28 mouse cellular contexts compared by ENCODE assay signal in the genomic region with DNA sequence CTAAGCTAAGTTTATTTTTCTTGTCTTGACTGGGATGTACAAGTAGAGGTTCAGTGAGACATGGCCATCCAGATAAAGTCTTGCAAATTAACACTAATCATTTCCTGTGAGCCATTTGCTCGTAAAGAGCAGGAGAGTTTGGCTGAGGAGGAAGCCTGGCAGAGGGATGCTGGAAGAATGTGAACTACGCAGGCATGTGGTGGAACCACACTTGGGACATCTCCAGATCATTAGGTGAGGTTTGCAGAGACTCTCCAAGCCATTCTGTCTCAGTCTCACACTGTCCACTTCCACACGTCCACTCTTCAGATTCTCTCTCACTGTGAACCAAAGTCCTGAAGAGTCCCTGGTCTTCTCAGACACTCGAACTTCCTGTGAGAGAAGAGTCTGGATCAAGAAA.
"Had no signal": no experiment of that assay in that cellular context is flagged by ENCODE, and none has a peak within 500 bp of the region (broad histone marks: within the 10 kb centered on the region; RNA-seq: fewer than 3 reads in every experiment).

No protein-coding gene starts in this region.

- H3K27ac ChIP-seq: gastrocnemius, adult 2 months; heart, adult 2 months; heart, embryonic 13.5 days; heart, embryonic 15.5 days; hindbrain, embryonic 10.5 days; hindbrain, embryonic 12.5 days; hindbrain, embryonic 14.5 days; intestine, embryonic 15.5 days; liver, embryonic 13.5 days; liver, embryonic 15.5 days had no signal

- H3K9ac ChIP-seq: heart, embryonic 13.5 days; heart, embryonic 15.5 days; hindbrain, embryonic 12.5 days; hindbrain, embryonic 14.5 days; intestine, embryonic 15.5 days; limb, embryonic 12.5 days; liver, embryonic 13.5 days; liver, embryonic 15.5 days; liver, postnatal 0 days had no signal

- DNase-seq: gastrocnemius, adult 2 months; gastrocnemius, postnatal 10 days; gastrocnemius, postnatal 25 days; heart, adult 2 months; heart, postnatal 14 days; heart, postnatal 36 days; kidney, adult 18-20 months; kidney, adult 8-10 months; kidney, postnatal 10 days; kidney, postnatal 36 days; layer of hippocampus, adult 9-11 months; layer of hippocampus, postnatal 36 days; left cerebral cortex, postnatal 4 days; liver; liver, embryonic 13.5 days; liver, postnatal 0 days had no signal

- H3K36me3 ChIP-seq: heart, embryonic 13.5 days; heart, embryonic 15.5 days; hindbrain, embryonic 10.5 days; hindbrain, embryonic 12.5 days; intestine, embryonic 15.5 days; limb, embryonic 12.5 days; liver, embryonic 13.5 days; liver, embryonic 15.5 days had no signal

- H3K4me1 ChIP-seq: heart, embryonic 13.5 days; heart, embryonic 15.5 days; hindbrain, embryonic 10.5 days; hindbrain, embryonic 12.5 days; intestine, embryonic 15.5 days; liver, embryonic 13.5 days; liver, embryonic 15.5 days had no signal

- H3K4me3 ChIP-seq: gastrocnemius, adult 2 months; heart, adult 2 months; heart, embryonic 13.5 days; heart, embryonic 15.5 days; hindbrain, embryonic 10.5 days; hindbrain, embryonic 12.5 days; intestine, embryonic 15.5 days; limb, embryonic 12.5 days; liver, embryonic 13.5 days; liver, embryonic 15.5 days had no signal

- H3K4me2 ChIP-seq: heart, embryonic 13.5 days; heart, embryonic 15.5 days; hindbrain, embryonic 12.5 days; hindbrain, embryonic 14.5 days; intestine, embryonic 15.5 days; limb, embryonic 12.5 days; liver, embryonic 11.5 days; liver, embryonic 13.5 days; liver, embryonic 15.5 days had no signal

- H3K27me3 ChIP-seq: intestine, embryonic 15.5 days; limb, embryonic 12.5 days; liver, embryonic 13.5 days; liver, embryonic 15.5 days had no signal

- ATAC-seq: hindbrain, embryonic 16.5 days; inflammation-experienced regulatory T-cells, adult 6 months; intestine, embryonic 15.5 days; intestine, postnatal 0 days; liver, postnatal 0 days had no signal

- H3K9me3 ChIP-seq: heart, embryonic 13.5 days; heart, embryonic 15.5 days; hindbrain, embryonic 10.5 days; hindbrain, embryonic 12.5 days; intestine, embryonic 15.5 days; limb, embryonic 12.5 days; liver, embryonic 13.5 days; liver, embryonic 15.5 days had no signal
